Mouse (Mus musculus): Measurements from ENCODE around the gene Htr2b.

The Htr2b gene

GRCm38 (mm10) chr1:86076565-86076964 is 35.2 kb downstream of the Htr2b start:
- DNase-seq = no peak

- peak; percentile 92 for DNase-seq
These were observed 47.3 kb downstream of the Htr2b start, which contains the start of gene Psmd1 for GRCm38 (mm10) chr1:86064271-86064991. Gene Psmd1 (plus strand): TSS chr1:86064387.

- DNase-seq = no peak
These were observed 49.2 kb downstream of the Htr2b start for GRCm38 (mm10) chr1:86062523-86062922.

- DNase-seq = peak; percentile 91
These were observed 52.7 kb downstream of the Htr2b start for GRCm38 (mm10) chr1:86058856-86059769.

- no peak for DNase-seq
These were observed 55.5 kb downstream of the Htr2b start for GRCm38 (mm10) chr1:86056284-86056683.

- no peak for DNase-seq
These were observed 56.8 kb downstream of the Htr2b start for GRCm38 (mm10) chr1:86054943-86055342.

- no peak for DNase-seq
These were observed 58.4 kb downstream of the Htr2b start for GRCm38 (mm10) chr1:86053198-86053921.
